Mouse (Mus musculus): ENCODE measurements at regions not wholly inside any gene's neighbourhood (a gene's known extent, or its start where the extent isn't known, plus 50 kb on each side); places are given as distances from the start of the nearest gene placed in this dataset.

GRCm38 (mm10) chr14:104855913-104856312, 321.2 kb downstream of the Rbm26 start:
- H3K4me1 ChIP-seq (ENCODE audit: control insufficient read depth, insufficient read depth, low read length): no peaks in the 10 kb centered on the region
- H3K27ac ChIP-seq (ENCODE audit: insufficient read depth, low read length): no peak overlapping the region
- no peak overlapping the region for H3K4me3 ChIP-seq (ENCODE audit: insufficient read depth, low read length)
- TF ChIP-seq POLR2A (IDR thresholded peaks at IDR 0.05; ENCODE audit: extremely low read depth, insufficient read depth, low read length) (no peak), CTCF (IDR thresholded peaks at IDR 0.05; ENCODE audit: extremely low read depth, insufficient read depth, low read length) (no peak)

GRCm38 (mm10) chr14:104849274-104849673, 326.8 kb upstream of the Rnf219 start:
- Histone ChIP-seq H3K4me1 (ENCODE audit: control insufficient read depth, insufficient read depth, low read length) (no peaks in the 10 kb centered on the region), H3K4me3 (ENCODE audit: insufficient read depth, low read length) (no peak overlapping the region), H3K27ac (ENCODE audit: insufficient read depth, low read length) (no peak overlapping the region)
- no peak for TF ChIP-seq POLR2A (IDR thresholded peaks at IDR 0.05; ENCODE audit: extremely low read depth, insufficient read depth, low read length)
- no peak for TF ChIP-seq CTCF (IDR thresholded peaks at IDR 0.05; ENCODE audit: extremely low read depth, insufficient read depth, low read length)

- no peak for TF ChIP-seq POLR2A (IDR thresholded peaks at IDR 0.05; ENCODE audit: extremely low read depth, insufficient read depth, low read length)
- H3K4me1 ChIP-seq (ENCODE audit: control insufficient read depth, insufficient read depth, low read length): no peaks in the 10 kb centered on the region
- no peak overlapping the region for H3K4me3 ChIP-seq (ENCODE audit: insufficient read depth, low read length)
- H3K27ac ChIP-seq (ENCODE audit: insufficient read depth, low read length): no peak overlapping the region
Measured at GRCm38 (mm10) chr14:104827404-104827803, 305.0 kb upstream of the Rnf219 start.

- Histone ChIP-seq H3K27ac (ENCODE audit: insufficient read depth, low read length) (no peak overlapping the region), H3K4me1 (ENCODE audit: control insufficient read depth, insufficient read depth, low read length) (no peaks in the 10 kb centered on the region), H3K4me3 (ENCODE audit: insufficient read depth, low read length) (no peak overlapping the region)
- TF ChIP-seq POLR2A (IDR thresholded peaks at IDR 0.05; ENCODE audit: extremely low read depth, insufficient read depth, low read length) (no peak), CTCF (IDR thresholded peaks at IDR 0.05; ENCODE audit: extremely low read depth, insufficient read depth, low read length) (no peak)
Measured at GRCm38 (mm10) chr14:104824926-104825325, 302.5 kb upstream of the Rnf219 start.

- TF ChIP-seq CTCF (IDR thresholded peaks at IDR 0.05; ENCODE audit: extremely low read depth, insufficient read depth, low read length) (no peak), POLR2A (IDR thresholded peaks at IDR 0.05; ENCODE audit: extremely low read depth, insufficient read depth, low read length) (no peak)
- no peak overlapping the region for H3K27ac ChIP-seq (ENCODE audit: insufficient read depth, low read length)
- H3K4me3 ChIP-seq (ENCODE audit: insufficient read depth, low read length): no peak overlapping the region
- H3K4me1 ChIP-seq (ENCODE audit: control insufficient read depth, insufficient read depth, low read length): no peaks in the 10 kb centered on the region
Measured at GRCm38 (mm10) chr14:104824224-104824623, 301.8 kb upstream of the Rnf219 start.

GRCm38 (mm10) chr14:104821903-104822573, 299.6 kb upstream of the Rnf219 start:
- H3K4me3 ChIP-seq (ENCODE audit: insufficient read depth, low read length): no peak overlapping the region
- TF ChIP-seq CTCF (IDR thresholded peaks at IDR 0.05; ENCODE audit: extremely low read depth, insufficient read depth, low read length) (no peak), POLR2A (IDR thresholded peaks at IDR 0.05; ENCODE audit: extremely low read depth, insufficient read depth, low read length) (no peak)

GRCm38 (mm10) chr14:104819106-104819505, 296.7 kb upstream of the Rnf219 start:
- Histone ChIP-seq H3K27ac (ENCODE audit: insufficient read depth, low read length) (no peak overlapping the region), H3K4me1 (ENCODE audit: control insufficient read depth, insufficient read depth, low read length) (no peaks in the 10 kb centered on the region), H3K4me3 (ENCODE audit: insufficient read depth, low read length) (no peak overlapping the region)
- TF ChIP-seq CTCF (IDR thresholded peaks at IDR 0.05; ENCODE audit: extremely low read depth, insufficient read depth, low read length) (no peak), POLR2A (IDR thresholded peaks at IDR 0.05; ENCODE audit: extremely low read depth, insufficient read depth, low read length) (no peak)

More at GRCm38 (mm10) chr14:104821903-104822573, 299.6 kb upstream of the Rnf219 start:
- Histone ChIP-seq H3K4me1 (ENCODE audit: control insufficient read depth, insufficient read depth, low read length) (no peaks in the 10 kb centered on the region), H3K27ac (ENCODE audit: insufficient read depth, low read length) (no peak overlapping the region)

- Histone ChIP-seq H3K27ac (ENCODE audit: insufficient read depth, low read length) (no peak overlapping the region), H3K4me1 (ENCODE audit: control insufficient read depth, insufficient read depth, low read length) (no peaks in the 10 kb centered on the region), H3K4me3 (ENCODE audit: insufficient read depth, low read length) (no peak overlapping the region)
- TF ChIP-seq CTCF (IDR thresholded peaks at IDR 0.05; ENCODE audit: extremely low read depth, insufficient read depth, low read length) (peak; percentile 62; the same call in 1 of the 2 replicates), POLR2A (IDR thresholded peaks at IDR 0.05; ENCODE audit: extremely low read depth, insufficient read depth, low read length) (no peak)
Measured at GRCm38 (mm10) chr14:104813977-104814584, 291.6 kb upstream of the Rnf219 start.

- no peak overlapping the region for H3K27ac ChIP-seq (ENCODE audit: insufficient read depth, low read length)
- no peak overlapping the region for H3K4me3 ChIP-seq (ENCODE audit: insufficient read depth, low read length)
- no peaks in the 10 kb centered on the region for H3K4me1 ChIP-seq (ENCODE audit: control insufficient read depth, insufficient read depth, low read length)
- TF ChIP-seq POLR2A (IDR thresholded peaks at IDR 0.05; ENCODE audit: extremely low read depth, insufficient read depth, low read length) (no peak), CTCF (IDR thresholded peaks at IDR 0.05; ENCODE audit: extremely low read depth, insufficient read depth, low read length) (no peak)
Measured at GRCm38 (mm10) chr14:104812006-104812405, 289.6 kb upstream of the Rnf219 start.

GRCm38 (mm10) chr14:104805332-104805731, 282.9 kb upstream of the Rnf219 start:
- H3K27ac ChIP-seq (ENCODE audit: insufficient read depth, low read length): no peak overlapping the region
- no peaks in the 10 kb centered on the region for H3K4me1 ChIP-seq (ENCODE audit: control insufficient read depth, insufficient read depth, low read length)
- TF ChIP-seq CTCF (IDR thresholded peaks at IDR 0.05; ENCODE audit: extremely low read depth, insufficient read depth, low read length) (no peak), POLR2A (IDR thresholded peaks at IDR 0.05; ENCODE audit: extremely low read depth, insufficient read depth, low read length) (no peak)
- H3K4me3 ChIP-seq (ENCODE audit: insufficient read depth, low read length): no peak overlapping the region

Measured in cortical plate, adult 2 months (tissue).